Mouse (Mus musculus): ENCODE results near the gene Plcb2. TPM values are rescaled to one million over a fixed set of nuclear protein-coding genes. Genes with fewer than 3 reads are reported as not detected.

Plcb2 gene
- polyA plus RNA-seq, 1 experiment from 2014 or later = 1.4 TPM

Other genes starting within 250 kb of the Plcb2 start
- 209 and 232 TPM in 2 replicates for gene Srp14, start 248.7 kb downstream of the Plcb2 start, polyA plus RNA-seq (2016; fragmentation: Nextera tagmentation; extraction: Ambion mirVana)
- gene Bmf, start 178.8 kb downstream of the Plcb2 start, polyA plus RNA-seq (2016; fragmentation: Nextera tagmentation; extraction: Ambion mirVana) = 2.5 and 3.7 TPM in 2 replicates
- gene Bub1b, start 130.2 kb downstream of the Plcb2 start, polyA plus RNA-seq (2016; fragmentation: Nextera tagmentation; extraction: Ambion mirVana) = 101 and 104 TPM in 2 replicates
- gene Pak6, start 65.1 kb downstream of the Plcb2 start, polyA plus RNA-seq (2016; fragmentation: Nextera tagmentation; extraction: Ambion mirVana) = 1.7 and 4.1 TPM in 2 replicates
- gene Ankrd63, start 24.5 kb downstream of the Plcb2 start, polyA plus RNA-seq (2016; fragmentation: Nextera tagmentation; extraction: Ambion mirVana) = 0.16 and 0.63 TPM in 2 replicates
- gene Inafm2, start 17.3 kb upstream of the Plcb2 start, polyA plus RNA-seq (2016; fragmentation: Nextera tagmentation; extraction: Ambion mirVana) = 22.6 and 34.8 TPM in 2 replicates
- 0.94 and 1.8 TPM in 2 replicates for gene Ccdc9b, start 34.2 kb upstream of the Plcb2 start, polyA plus RNA-seq (2016; fragmentation: Nextera tagmentation; extraction: Ambion mirVana)
- not detected in 2 replicates for gene Phgr1, start 44.3 kb upstream of the Plcb2 start, polyA plus RNA-seq (2016; fragmentation: Nextera tagmentation; extraction: Ambion mirVana)
- 0.20 and 0.23 TPM in 2 replicates for gene Disp2, start 51.3 kb upstream of the Plcb2 start, polyA plus RNA-seq (2016; fragmentation: Nextera tagmentation; extraction: Ambion mirVana)
- gene Knstrn, start 85.6 kb upstream of the Plcb2 start, polyA plus RNA-seq (2016; fragmentation: Nextera tagmentation; extraction: Ambion mirVana) = 113 and 127 TPM in 2 replicates
- gene Ivd, start 133.5 kb upstream of the Plcb2 start, polyA plus RNA-seq (2016; fragmentation: Nextera tagmentation; extraction: Ambion mirVana) = 67.2 and 82.4 TPM in 2 replicates
- gene Bahd1, start 171.9 kb upstream of the Plcb2 start, polyA plus RNA-seq (2016; fragmentation: Nextera tagmentation; extraction: Ambion mirVana) = 3.3 and 4.4 TPM in 2 replicates
- 18.8 and 20.1 TPM in 2 replicates for gene Chst14, start 198.1 kb upstream of the Plcb2 start, polyA plus RNA-seq (2016; fragmentation: Nextera tagmentation; extraction: Ambion mirVana)